In the genomic region with DNA sequence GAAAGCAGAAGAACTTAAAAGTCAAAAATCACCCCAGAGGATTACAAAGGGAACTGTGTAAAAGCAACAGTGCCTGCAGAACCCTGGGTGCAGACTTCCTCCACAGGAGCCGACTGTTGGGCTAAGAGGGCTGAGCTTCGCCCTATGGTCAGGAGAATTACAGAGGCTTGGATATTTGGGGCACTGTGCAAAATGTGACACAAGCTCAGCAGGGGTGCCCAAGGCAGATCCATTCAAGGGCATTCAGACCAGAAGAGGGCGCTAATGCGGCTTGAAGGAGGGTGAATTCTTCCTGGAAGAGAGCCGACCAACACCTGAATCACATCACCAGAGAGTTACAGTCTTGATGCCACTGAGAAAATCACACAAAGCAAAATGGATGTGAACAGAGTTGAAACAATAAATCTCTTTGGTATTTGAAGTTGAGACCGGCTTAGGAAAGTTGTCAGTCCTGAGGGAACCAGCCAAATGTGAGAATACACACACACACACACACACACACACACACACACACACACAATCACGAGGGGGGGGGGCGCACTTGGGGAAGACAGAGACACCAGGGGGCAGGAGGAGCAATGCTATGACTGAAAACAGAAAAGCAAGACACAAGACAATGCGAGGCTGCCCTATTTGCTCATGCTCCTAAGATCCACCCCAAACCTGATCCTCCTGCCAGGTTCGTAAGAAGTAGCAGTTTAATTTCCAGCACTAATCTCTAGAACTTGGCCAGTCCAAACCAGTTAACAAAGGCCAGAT, we compare ENCODE assay signal across 8 mouse cellular contexts. TPM values are rescaled to one million over a fixed set of nuclear protein-coding genes. Genes with fewer than 3 reads are reported as not detected.
DNase-seq lines count a peak whose midpoint lies in the region; ATAC-seq and TF ChIP-seq lines count a peak whose summit lies in the region.

No protein-coding gene starts in this region.

- no peaks in the 10 kb centered on the region for H3K79me3 ChIP-seq in C2C12 (ENCODE audit: low read depth)

- ATAC-seq in forebrain, embryonic 14.5 days = no peak
- no peak for ATAC-seq in forebrain, embryonic 16.5 days
- peak; percentile 53 for ATAC-seq in megakaryocyte progenitor cell, adult 5-6 weeks (replicated peaks; ENCODE audit: poor library complexity)

- H3K27ac ChIP-seq in forebrain, embryonic 14.5 days (ENCODE audit: low read depth, low read length) = no peak overlapping the region
- no peak overlapping the region for H3K27ac ChIP-seq in forebrain, embryonic 16.5 days (ENCODE audit: low read length)
- H3K27ac ChIP-seq in bone marrow macrophage, adult 2 months (ENCODE audit: insufficient read depth, low read depth, low read length) = no peak overlapping the region

- H3K4me2 ChIP-seq in forebrain, embryonic 14.5 days (ENCODE audit: low read length) = no peak overlapping the region
- no peak overlapping the region for H3K4me2 ChIP-seq in forebrain, embryonic 16.5 days (ENCODE audit: low read length)

- peak; percentile 64 for TF ChIP-seq CTCF in C2C12 (IDR thresholded peaks at IDR 0.05; ENCODE audit: control insufficient read depth, insufficient read depth, insufficient read length)
- TF ChIP-seq CTCF in bone marrow macrophage, adult 2 months (IDR thresholded peaks at IDR 0.05; ENCODE audit: low read depth, low read length) = peak; percentile 54; the same call in 1 of the 2 replicates

- 0 out of 2 replicates have a peak, but pooled peaks cover 2% of the 10 kb centered on the region for H3K36me3 ChIP-seq in forebrain, embryonic 14.5 days (ENCODE audit: control insufficient read depth, insufficient read depth, low read length)
- no peaks in the 10 kb centered on the region for H3K36me3 ChIP-seq in forebrain, embryonic 16.5 days (ENCODE audit: control insufficient read depth, insufficient read depth)
- peaks cover 8% of the 10 kb centered on the region for H3K36me3 ChIP-seq in C2C12 (ENCODE audit: control insufficient read depth, insufficient read depth)

- TF ChIP-seq POLR2A in bone marrow macrophage, adult 2 months (IDR thresholded peaks at IDR 0.05; ENCODE audit: borderline replicate concordance, low read depth, low read length) = no peak

- no peaks in the 10 kb centered on the region for H3K27me3 ChIP-seq in forebrain, embryonic 14.5 days (replicated peaks; ENCODE audit: control insufficient read depth, insufficient read depth, low read length)
- no peaks in the 10 kb centered on the region for H3K27me3 ChIP-seq in forebrain, embryonic 16.5 days (replicated peaks; ENCODE audit: control insufficient read depth, insufficient read depth, low read length)
- no peaks in the 10 kb centered on the region for H3K27me3 ChIP-seq in C2C12 (ENCODE audit: control insufficient read depth, insufficient read depth, insufficient read length)

- no peak overlapping the region for H3K4me3 ChIP-seq in forebrain, embryonic 14.5 days (ENCODE audit: low read depth, low read length)
- H3K4me3 ChIP-seq in forebrain, embryonic 16.5 days (replicated peaks; ENCODE audit: low read length) = no peak overlapping the region
- H3K4me3 ChIP-seq in C2C12 (ENCODE audit: insufficient read depth, poor library complexity, severe bottlenecking) = no peak overlapping the region
- H3K4me3 ChIP-seq in bone marrow macrophage, adult 2 months (ENCODE audit: insufficient read depth, low read length) = no peak overlapping the region

- no peak overlapping the region for H3K9ac ChIP-seq in forebrain, embryonic 14.5 days (ENCODE audit: low read length)
- H3K9ac ChIP-seq in forebrain, embryonic 16.5 days (replicated peaks; ENCODE audit: low read depth, low read length) = no peak overlapping the region

- WGBS in forebrain, embryonic 14.5 days = 60% methylated on average over 10 of the region's 10 CpGs
- WGBS in forebrain, embryonic 16.5 days = 63% methylated on average over 10 of the region's 10 CpGs

- H3K4me1 ChIP-seq in forebrain, embryonic 14.5 days (ENCODE audit: control insufficient read depth, insufficient read depth, low read length) = no peaks in the 10 kb centered on the region
- no peaks in the 10 kb centered on the region for H3K4me1 ChIP-seq in forebrain, embryonic 16.5 days (replicated peaks; ENCODE audit: control insufficient read depth, insufficient read depth, low read length)
- peaks cover 24% of the 10 kb centered on the region for H3K4me1 ChIP-seq in bone marrow macrophage, adult 2 months (ENCODE audit: control insufficient read depth, insufficient read depth, low read length)

- no peaks in the 10 kb centered on the region for H3K79me2 ChIP-seq in C2C12 (ENCODE audit: control insufficient read depth, insufficient read depth)

- H3K9me3 ChIP-seq in forebrain, embryonic 14.5 days (replicated peaks; ENCODE audit: control insufficient read depth, low read length) = no peaks in the 10 kb centered on the region
- H3K9me3 ChIP-seq in forebrain, embryonic 16.5 days (ENCODE audit: control insufficient read depth, low read length) = no peaks in the 10 kb centered on the region

- peak; percentile 57 for DNase-seq in forebrain, embryonic 14.5 days (ENCODE audit: low spot score)
- peak; percentile 55 for DNase-seq in forelimb bud, embryonic 11.5 days (ENCODE audit: low read depth, low spot score)
- DNase-seq in kidney, postnatal 14 days = peak; percentile 77
- peak; percentile 40 to 48 for DNase-seq in spleen, postnatal 36 days (ENCODE audit: low spot score in 2 of 2)

- no peak overlapping the region for H3ac ChIP-seq in C2C12 (ENCODE audit: control insufficient read depth, insufficient read length, low read depth)

TF ChIP-seq in C2C12, 6 proteins besides CTCF, POLR2A, EP300 and RAD21:
- TF ChIP-seq USF1 (IDR thresholded peaks at IDR 0.05; ENCODE audit: low read depth) = no peak
- TF ChIP-seq MYOG (IDR thresholded peaks at IDR 0.05; ENCODE audit: control insufficient read depth, extremely low read depth, insufficient read length) = no peak
- TF ChIP-seq FOSL1 (IDR thresholded peaks at IDR 0.05; ENCODE audit: insufficient read depth, low read length, poor library complexity, severe bottlenecking) = no peak
- TF ChIP-seq MYOD1 (IDR thresholded peaks at IDR 0.05; ENCODE audit: control insufficient read depth, insufficient read length, low read depth) = no peak
- TF ChIP-seq CEBPB (IDR thresholded peaks at IDR 0.05; ENCODE audit: low read depth) = no peak
- TF ChIP-seq MAX (IDR thresholded peaks at IDR 0.05) = no peak
TF ChIP-seq in C2C12: peak in this region for 0.

RNA-seq across cellular contexts. Expression of a gene that starts 20.2 kb away (rescaled TPM):
- polyA plus RNA-seq in forebrain, embryonic 14.5 days (2014; fragmentation: Nextera tagmentation; extraction: Ambion mirVana) = 4.6 and 5.5 TPM in 2 replicates
- polyA plus RNA-seq in forebrain, embryonic 16.5 days (2015; fragmentation: Nextera tagmentation; extraction: Ambion mirVana) = 7.4 and 7.8 TPM in 2 replicates
- 2.7 TPM for polyA plus RNA-seq in C2C12 (2012; fragmentation: generic; extraction: Trizol)
- 5.5 and 5.7 TPM in 2 replicates for polyA plus RNA-seq in bone marrow macrophage, adult 2 months (2012; ENCODE audit: insufficient read depth, insufficient read length, missing spikeins)
- total RNA-seq in megakaryocyte progenitor cell, adult 5-6 weeks (2015) = 3.2 and 6.6 TPM in 2 replicates
- 8.0 and 8.6 TPM in 2 replicates for total RNA-seq in megakaryocyte progenitor cell, adult 5-6 weeks (2017)

RNA-seq across cellular contexts. Expression of a gene that starts 48.6 kb away (rescaled TPM):
- 3.7 and 5.8 TPM in 2 replicates for polyA plus RNA-seq in forebrain, embryonic 14.5 days (2014; fragmentation: Nextera tagmentation; extraction: Ambion mirVana)
- 6.0 and 6.3 TPM in 2 replicates for polyA plus RNA-seq in forebrain, embryonic 16.5 days (2015; fragmentation: Nextera tagmentation; extraction: Ambion mirVana)
- 32.4 TPM for polyA plus RNA-seq in C2C12 (2012; fragmentation: generic; extraction: Trizol)
- 200 and 216 TPM in 2 replicates for polyA plus RNA-seq in bone marrow macrophage, adult 2 months (2012; ENCODE audit: insufficient read depth, insufficient read length, missing spikeins)
- total RNA-seq in megakaryocyte progenitor cell, adult 5-6 weeks (2015) = 1.3 and 1.7 TPM in 2 replicates
- total RNA-seq in megakaryocyte progenitor cell, adult 5-6 weeks (2017) = 0.87 and 0.91 TPM in 2 replicates
